In the genomic region with DNA sequence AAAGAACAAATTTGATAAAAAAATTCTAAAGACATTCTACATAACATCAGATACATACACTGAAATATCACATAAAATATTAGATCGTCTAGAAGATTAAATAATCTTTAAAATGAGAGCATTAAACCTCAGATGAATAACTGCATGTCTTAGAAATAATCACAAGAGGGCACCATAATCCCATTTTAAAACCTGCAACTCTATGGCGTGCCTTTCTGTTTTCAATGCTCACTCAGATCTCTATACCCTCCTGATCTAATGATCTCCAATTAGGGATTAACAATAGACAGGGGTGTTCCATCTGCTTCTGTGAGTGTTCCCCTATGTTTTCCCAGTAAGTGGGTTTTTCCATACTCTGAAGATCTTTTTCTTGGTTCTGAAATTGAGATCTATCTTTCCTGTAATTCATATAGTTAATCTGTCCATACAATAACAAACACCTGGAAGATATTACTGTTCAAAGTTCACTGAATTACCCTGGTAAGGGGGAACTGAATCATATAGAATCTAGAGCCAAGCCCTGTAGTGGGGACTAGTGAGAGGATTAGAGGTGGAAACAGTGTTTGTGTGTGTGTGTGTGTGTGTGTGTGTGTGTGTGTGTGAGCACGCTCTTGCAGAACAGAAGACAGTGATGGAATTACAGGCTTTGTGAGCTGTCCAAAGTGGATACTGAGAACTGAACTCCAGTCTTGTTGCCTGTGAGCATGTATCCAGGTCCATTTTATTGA, we compare ENCODE assay signal across 25 mouse cellular contexts. TPM values are rescaled to one million over a fixed set of nuclear protein-coding genes. Genes with fewer than 3 reads are reported as not detected.
DNase-seq lines count a peak whose midpoint lies in the region; ATAC-seq and TF ChIP-seq lines count a peak whose summit lies in the region.
"Had no signal": no experiment of that assay in that cellular context is flagged by ENCODE, and none has a peak within 500 bp of the region (broad histone marks: within the 10 kb centered on the region; RNA-seq: fewer than 3 reads in every experiment).

No protein-coding gene starts in this region.

- H3K79me2 ChIP-seq in heart, adult 2 months (replicated peaks; ENCODE audit: control insufficient read depth, insufficient read depth, low read length): no peaks in the 10 kb centered on the region

- 52% methylated on average over 3 of the region's 3 CpGs for WGBS in heart, adult 2 months
- 62% methylated on average over 3 of the region's 3 CpGs for WGBS in heart, embryonic 10.5 days
- 75% methylated on average over 3 of the region's 3 CpGs for WGBS in limb, embryonic 11.5 days
- WGBS in limb, embryonic 10.5 days: 61% methylated on average over 3 of the region's 3 CpGs
- WGBS in intestine, embryonic 15.5 days: 57% methylated on average over 3 of the region's 3 CpGs
- WGBS in lung, postnatal 0 days: 57% methylated on average over 3 of the region's 3 CpGs

- no peak overlapping the region for H3K4me2 ChIP-seq in limb, embryonic 11.5 days (ENCODE audit: low read depth, severe bottlenecking)
- H3K4me2 ChIP-seq in intestine, embryonic 15.5 days (replicated peaks): no peak overlapping the region
- no peak overlapping the region for H3K4me2 ChIP-seq in lung, postnatal 0 days (replicated peaks; ENCODE audit: low read depth, low read length)
- H3K4me2 ChIP-seq: neural tube, embryonic 12.5 days had no signal

- no peaks in the 10 kb centered on the region for H3K9me3 ChIP-seq in heart, embryonic 10.5 days
- H3K9me3 ChIP-seq in limb, embryonic 11.5 days (ENCODE audit: control insufficient read depth, low read length): no peaks in the 10 kb centered on the region
- H3K9me3 ChIP-seq in limb, embryonic 10.5 days (replicated peaks): no peaks in the 10 kb centered on the region
- H3K9me3 ChIP-seq in intestine, embryonic 15.5 days: no peaks in the 10 kb centered on the region
- H3K9me3 ChIP-seq in lung, postnatal 0 days (ENCODE audit: low read length): no peaks in the 10 kb centered on the region
- H3K9me3 ChIP-seq: neural tube, embryonic 12.5 days had no signal

- 0 out of 2 replicates have a peak, but pooled peaks have one; percentile 17 for ATAC-seq in limb, embryonic 11.5 days (ENCODE audit: insufficient number of reproducible peaks, low FRiP score, low TSS enrichment, low read depth)
- peak; percentile 72 for ATAC-seq in intestine, embryonic 15.5 days
- no peak for ATAC-seq in lung, postnatal 0 days
- ATAC-seq: inflammation-experienced regulatory T-cells, adult 6 months; liver, postnatal 0 days had no signal

- no peak overlapping the region for H3K4me3 ChIP-seq in heart, adult 2 months
- no peak overlapping the region for H3K4me3 ChIP-seq in heart, embryonic 10.5 days
- no peak overlapping the region for H3K4me3 ChIP-seq in limb, embryonic 11.5 days (ENCODE audit: low read depth, low read length)
- no peak overlapping the region for H3K4me3 ChIP-seq in limb, embryonic 10.5 days
- H3K4me3 ChIP-seq in intestine, embryonic 15.5 days (replicated peaks): no peak overlapping the region
- no peak overlapping the region for H3K4me3 ChIP-seq in lung, postnatal 0 days (ENCODE audit: low read depth, low read length)
- H3K4me3 ChIP-seq: neural tube, embryonic 12.5 days had no signal

- no peak for DNase-seq in heart, adult 2 months
- no peak for DNase-seq in heart, embryonic 10.5 days (ENCODE audit: low spot score)
- DNase-seq in limb, embryonic 11.5 days (ENCODE audit: low spot score): no peak
- no peak for DNase-seq in limb, embryonic 10.5 days (ENCODE audit: low spot score)
- no peak for DNase-seq in lung, postnatal 0 days (ENCODE audit: low spot score)
- no peak for DNase-seq in neural tube, embryonic 10.5 days (ENCODE audit: extremely low spot score, low spot score)
- DNase-seq: cerebellum, adult 8-10 months; gastrocnemius, postnatal 10 days; heart, adult 11 months; heart, postnatal 36 days; layer of hippocampus, postnatal 36 days; liver, postnatal 0 days; lung, postnatal 36 days; thymus, postnatal 36 days had no signal

- H3K9ac ChIP-seq in heart, adult 2 months (ENCODE audit: low read depth, low read length): no peak overlapping the region
- no peak overlapping the region for H3K9ac ChIP-seq in limb, embryonic 11.5 days (ENCODE audit: low read length)
- H3K9ac ChIP-seq in intestine, embryonic 15.5 days: no peak overlapping the region
- H3K9ac ChIP-seq in lung, postnatal 0 days (replicated peaks; ENCODE audit: low read depth): no peak overlapping the region
- H3K9ac ChIP-seq: liver, postnatal 0 days; neural tube, embryonic 12.5 days had no signal

- 0 out of 2 replicates have a peak, but pooled peaks have one; percentile 13 for TF ChIP-seq CTCF in heart, adult 2 months (IDR thresholded peaks at IDR 0.05)
- TF ChIP-seq CTCF in lung, postnatal 0 days (IDR thresholded peaks at IDR 0.05): no peak

- no peak for TF ChIP-seq EP300 in heart, adult 2 months (IDR thresholded peaks at IDR 0.05; ENCODE audit: insufficient read depth, low read depth, low read length)
- TF ChIP-seq EP300 in lung, postnatal 0 days (IDR thresholded peaks at IDR 0.05): no peak

- intact Hi-C loops in heart, adult 2 months (cut with DNase I): loop anchor here (5.0 kb wide), 1 partner anchor 178 kb away; no protein-coding TSS in a partner anchor

- no peak overlapping the region for H3K27ac ChIP-seq in heart, adult 2 months
- H3K27ac ChIP-seq in heart, embryonic 10.5 days: no peak overlapping the region
- no peak overlapping the region for H3K27ac ChIP-seq in limb, embryonic 11.5 days (replicated peaks; ENCODE audit: low read depth, low read length)
- H3K27ac ChIP-seq in limb, embryonic 10.5 days: no peak overlapping the region
- H3K27ac ChIP-seq in intestine, embryonic 15.5 days: no peak overlapping the region
- H3K27ac ChIP-seq in lung, postnatal 0 days (ENCODE audit: low read length): no peak overlapping the region
- H3K27ac ChIP-seq: neural tube, embryonic 12.5 days had no signal

- no peaks in the 10 kb centered on the region for H3K36me3 ChIP-seq in heart, adult 2 months (ENCODE audit: control insufficient read depth, insufficient read depth, low read length)
- no peaks in the 10 kb centered on the region for H3K36me3 ChIP-seq in heart, embryonic 10.5 days
- no peaks in the 10 kb centered on the region for H3K36me3 ChIP-seq in limb, embryonic 11.5 days (ENCODE audit: control insufficient read depth, insufficient read depth, low read length)
- H3K36me3 ChIP-seq in limb, embryonic 10.5 days: no peaks in the 10 kb centered on the region
- H3K36me3 ChIP-seq in intestine, embryonic 15.5 days: no peaks in the 10 kb centered on the region
- H3K36me3 ChIP-seq in lung, postnatal 0 days (ENCODE audit: insufficient read depth, low read length): no peaks in the 10 kb centered on the region
- H3K36me3 ChIP-seq: neural tube, embryonic 12.5 days had no signal

- H3K4me1 ChIP-seq in heart, adult 2 months (ENCODE audit: control insufficient read depth, insufficient read depth, low read length): no peaks in the 10 kb centered on the region
- no peaks in the 10 kb centered on the region for H3K4me1 ChIP-seq in heart, embryonic 10.5 days
- no peaks in the 10 kb centered on the region for H3K4me1 ChIP-seq in limb, embryonic 11.5 days (ENCODE audit: control insufficient read depth, insufficient read depth, low read length)
- H3K4me1 ChIP-seq in limb, embryonic 10.5 days: no peaks in the 10 kb centered on the region
- H3K4me1 ChIP-seq in intestine, embryonic 15.5 days (replicated peaks): no peaks in the 10 kb centered on the region
- H3K4me1 ChIP-seq in lung, postnatal 0 days (ENCODE audit: insufficient read depth, low read depth, low read length): no peaks in the 10 kb centered on the region
- H3K4me1 ChIP-seq: neural tube, embryonic 12.5 days had no signal

- no peaks in the 10 kb centered on the region for H3K27me3 ChIP-seq in heart, adult 2 months (ENCODE audit: control insufficient read depth, insufficient read depth, low read length)
- no peaks in the 10 kb centered on the region for H3K27me3 ChIP-seq in heart, embryonic 10.5 days (ENCODE audit: insufficient read depth, poor library complexity, severe bottlenecking)
- H3K27me3 ChIP-seq in limb, embryonic 11.5 days (ENCODE audit: control insufficient read depth, insufficient read depth, low read length): no peaks in the 10 kb centered on the region
- no peaks in the 10 kb centered on the region for H3K27me3 ChIP-seq in limb, embryonic 10.5 days (ENCODE audit: low read depth, poor library complexity, severe bottlenecking)
- H3K27me3 ChIP-seq in intestine, embryonic 15.5 days (replicated peaks): no peaks in the 10 kb centered on the region
- H3K27me3 ChIP-seq in lung, postnatal 0 days (replicated peaks; ENCODE audit: insufficient read depth, low read length): no peaks in the 10 kb centered on the region
- H3K27me3 ChIP-seq: neural tube, embryonic 12.5 days had no signal

- no peak for TF ChIP-seq POLR2A in heart, adult 2 months (IDR thresholded peaks at IDR 0.05; ENCODE audit: insufficient read depth, low read depth, low read length)

RNA-seq across cellular contexts. Expression of a gene that starts 41.7 kb away (rescaled TPM):
- not detected for total RNA-seq in heart, adult 2 months (2021)
- 56.6 TPM in 1 of 2 replicates, not detected in the other for polyA plus RNA-seq in heart, adult 2 months (2012; rRNA removed)
- polyA plus RNA-seq in heart, embryonic 10.5 days (2016; fragmentation: Nextera tagmentation; extraction: Ambion mirVana): not detected in 2 replicates
- polyA plus RNA-seq in limb, embryonic 11.5 days (2014; fragmentation: Nextera tagmentation; extraction: Ambion mirVana): not detected in 2 replicates
- polyA plus RNA-seq in limb, embryonic 10.5 days (2016; fragmentation: Nextera tagmentation; extraction: Ambion mirVana): not detected in 2 replicates
- polyA plus RNA-seq in intestine, embryonic 15.5 days (2015; fragmentation: Nextera tagmentation; extraction: Ambion mirVana): 1.7 and 2.6 TPM in 2 replicates
- polyA plus RNA-seq in lung, postnatal 0 days (2015; fragmentation: Nextera tagmentation; extraction: Ambion mirVana): 87.0 and 97.4 TPM in 2 replicates
- total RNA-seq: adrenal gland, adult 18-20 months; adrenal gland, postnatal 4 days; gastrocnemius, postnatal 10 days; heart, postnatal 36 days; layer of hippocampus, postnatal 36 days; left cerebral cortex, postnatal 25 days; liver, adult 2 months; megakaryocyte-erythroid progenitor cell, adult 5-6 weeks; monocyte, adult 5-6 weeks had no signal
- polyA plus RNA-seq: heart, embryonic 14.5 days; inflammation-experienced regulatory T-cells, adult 6 months; kidney, embryonic 14.5 days; liver, adult 2 months; liver, postnatal 0 days; neural tube, embryonic 12.5 days had no signal
